Mouse (Mus musculus): ENCODE measurements at regions not wholly inside any gene's neighbourhood (a gene's known extent, or its start where the extent isn't known, plus 50 kb on each side); places are given as distances from the start of the nearest gene placed in this dataset.

GRCm38 (mm10) chr1:155472112-155472955, 55.1 kb upstream of the Xpr1 start:
- no peak for DNase-seq (ENCODE audit: low spot score)

GRCm38 (mm10) chr1:155472956-155473646, 55.9 kb upstream of the Xpr1 start:
- DNase-seq (ENCODE audit: low spot score) = no peak

GRCm38 (mm10) chr1:155474973-155475372, 57.8 kb upstream of the Xpr1 start:
- no peak for DNase-seq (ENCODE audit: low spot score)

GRCm38 (mm10) chr1:155476237-155476636, 59.0 kb upstream of the Xpr1 start:
- DNase-seq (ENCODE audit: low spot score) = no peak

GRCm38 (mm10) chr1:155482148-155482547, 64.9 kb upstream of the Xpr1 start:
- DNase-seq (ENCODE audit: low spot score) = no peak

GRCm38 (mm10) chr1:155482760-155483159, 65.5 kb upstream of the Xpr1 start:
- peak; percentile 28 for DNase-seq (ENCODE audit: low spot score)

- DNase-seq (ENCODE audit: low spot score) = no peak
Measured at GRCm38 (mm10) chr1:155483693-155484092, 66.5 kb upstream of the Xpr1 start.

- no peak for DNase-seq (ENCODE audit: low spot score)
Measured at GRCm38 (mm10) chr1:155487796-155488195, 70.1 kb upstream of the Acbd6 start.

GRCm38 (mm10) chr1:155488966-155489661, 68.8 kb upstream of the Acbd6 start:
- no peak for DNase-seq (ENCODE audit: low spot score)

- no peak for DNase-seq (ENCODE audit: low spot score)
Measured at GRCm38 (mm10) chr1:155490131-155490530, 67.8 kb upstream of the Acbd6 start.

- peak; percentile 44 for DNase-seq (ENCODE audit: low spot score)
Measured at GRCm38 (mm10) chr1:155491205-155492026, 66.5 kb upstream of the Acbd6 start.

- no peak for DNase-seq (ENCODE audit: low spot score)
Measured at GRCm38 (mm10) chr1:155493333-155493732, 64.6 kb upstream of the Acbd6 start.

GRCm38 (mm10) chr1:155493799-155494198, 64.1 kb upstream of the Acbd6 start:
- DNase-seq (ENCODE audit: low spot score) = no peak

- DNase-seq (ENCODE audit: low spot score) = no peak
Measured at GRCm38 (mm10) chr1:155494347-155494746, 63.6 kb upstream of the Acbd6 start.

- DNase-seq (ENCODE audit: low spot score) = no peak
Measured at GRCm38 (mm10) chr1:155499735-155500134, 58.2 kb upstream of the Acbd6 start.

GRCm38 (mm10) chr1:155502867-155503266, 55.1 kb upstream of the Acbd6 start:
- DNase-seq (ENCODE audit: low spot score) = no peak

GRCm38 (mm10) chr1:155504581-155505328, 53.2 kb upstream of the Acbd6 start:
- DNase-seq (ENCODE audit: low spot score) = peak; percentile 20

- no peak for DNase-seq (ENCODE audit: low spot score)
Measured at GRCm38 (mm10) chr1:155505361-155506077, 52.4 kb upstream of the Acbd6 start.

Data from embryo, embryonic 10 days (tissue).